Mouse (Mus musculus) testis, postnatal 10 days (tissue): Measurements from ENCODE around the gene Cdk8.

Experiments
- DNase-seq: peaks from one replicate; pipeline ENCODE4 v3.0.0; 2021; ENCODE audit warnings: low spot score

Cdk8 gene

DNA sequence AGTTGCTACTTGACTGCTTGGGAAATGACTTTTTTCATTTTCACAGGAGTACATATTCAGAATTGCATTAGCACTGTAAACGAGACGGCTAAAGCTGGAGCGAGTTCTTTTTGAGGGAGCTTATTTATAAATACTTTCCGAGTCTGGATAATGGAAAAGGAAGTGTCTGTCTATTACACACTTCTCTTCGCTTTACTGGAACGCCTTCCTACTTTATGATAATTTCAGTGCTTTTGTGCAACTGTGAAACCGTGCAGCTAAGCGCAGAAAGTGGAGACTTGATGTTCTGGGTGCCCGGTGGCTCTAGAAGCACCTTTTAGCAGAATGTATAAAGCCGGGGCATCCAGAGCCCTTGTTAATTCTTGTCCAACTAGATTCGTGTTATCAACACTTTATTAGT is 1.8 kb downstream of the Cdk8 start:
- no peak for DNase-seq

- no peak for DNase-seq
These were observed 3.3 kb downstream of the Cdk8 start for GRCm38 (mm10) chr5:146234336-146234735.

GRCm38 (mm10) chr5:146238274-146238673 is 7.2 kb downstream of the Cdk8 start:
- DNase-seq = no peak

DNA sequence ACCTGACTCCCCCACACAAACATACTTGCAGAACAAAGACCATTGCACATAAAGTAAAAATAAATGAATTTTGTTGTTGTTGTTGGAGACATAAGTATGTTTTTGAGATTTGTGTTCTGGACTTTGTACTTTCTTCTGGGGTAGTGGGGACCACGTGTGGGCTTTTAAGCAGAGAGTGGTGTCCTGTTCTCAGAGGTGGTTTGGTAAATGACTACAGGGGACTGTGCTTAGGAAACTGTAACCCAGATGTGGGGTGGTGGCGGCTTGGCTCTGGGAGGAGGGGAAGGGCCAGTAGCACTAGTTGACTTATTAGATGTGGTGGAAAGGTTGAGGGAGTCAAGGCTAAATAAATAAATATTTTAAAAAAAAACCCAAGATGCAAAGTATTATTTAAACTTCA is 9.7 kb downstream of the Cdk8 start:
- DNase-seq = no peak

- no peak for DNase-seq
These were observed 10.2 kb downstream of the Cdk8 start for GRCm38 (mm10) chr5:146241202-146241601.

DNA sequence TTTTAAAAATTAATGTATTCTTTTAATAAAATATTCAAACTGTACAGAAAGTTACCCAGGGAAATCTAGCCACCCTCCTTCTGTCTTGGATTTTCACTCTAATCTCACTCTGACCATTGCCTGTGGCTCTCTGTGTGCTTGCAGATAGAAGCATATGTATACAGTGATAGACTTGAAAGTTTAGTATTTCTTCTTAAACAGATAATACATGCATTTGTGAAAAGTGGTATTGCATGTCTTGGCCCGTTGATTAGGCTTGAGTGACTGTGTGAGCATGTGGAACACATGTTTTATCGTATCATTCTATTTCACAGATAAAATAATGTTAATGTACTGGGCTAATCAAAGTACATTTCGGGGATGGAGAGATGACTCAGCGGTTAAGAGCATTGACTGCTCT is 14.2 kb downstream of the Cdk8 start:
- DNase-seq = no peak

- DNase-seq = no peak
These were observed 14.8 kb downstream of the Cdk8 start for GRCm38 (mm10) chr5:146245646-146246370.

DNA sequence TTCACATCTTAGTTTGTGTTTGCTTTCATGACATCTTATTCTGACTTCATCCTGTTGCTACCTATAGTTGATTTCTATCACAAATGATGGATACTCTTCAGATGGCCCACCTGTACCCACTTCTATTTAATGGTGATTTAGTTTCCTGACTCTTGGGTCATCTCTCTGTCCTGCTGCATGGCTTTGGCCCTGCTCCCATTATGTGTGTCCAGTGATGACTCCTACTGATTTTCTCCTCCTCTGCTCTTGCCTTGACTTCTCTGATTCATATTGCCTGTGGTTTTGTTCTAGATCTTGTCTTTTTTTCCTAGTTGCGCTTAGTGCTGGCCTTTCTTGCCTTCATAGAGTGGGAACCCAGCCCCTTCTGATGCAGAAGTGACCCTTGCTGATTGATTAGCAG is 15.4 kb downstream of the Cdk8 start:
- DNase-seq = no peak

DNA sequence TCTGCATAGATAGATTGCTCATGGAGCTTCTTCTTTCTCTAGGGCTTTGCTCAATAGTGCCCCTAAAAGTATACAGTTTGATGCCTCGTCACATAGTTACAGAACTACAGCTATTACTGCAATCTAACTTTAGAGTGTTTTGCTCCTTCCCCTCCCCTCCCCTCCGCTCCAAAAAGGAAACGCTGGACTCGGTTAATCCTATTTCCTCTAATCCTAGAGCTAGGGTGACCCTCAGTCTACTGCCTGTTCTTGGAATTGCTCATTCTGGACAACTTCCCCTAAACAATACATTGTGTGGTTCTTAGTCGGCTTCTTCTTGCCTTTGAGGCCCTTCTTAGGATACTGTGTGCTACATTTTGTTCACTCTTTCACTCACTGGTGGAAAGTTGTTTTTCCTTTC is 16.7 kb downstream of the Cdk8 start:
- DNase-seq = no peak

GRCm38 (mm10) chr5:146248746-146249145 is 17.7 kb downstream of the Cdk8 start:
- DNase-seq = no peak

DNA sequence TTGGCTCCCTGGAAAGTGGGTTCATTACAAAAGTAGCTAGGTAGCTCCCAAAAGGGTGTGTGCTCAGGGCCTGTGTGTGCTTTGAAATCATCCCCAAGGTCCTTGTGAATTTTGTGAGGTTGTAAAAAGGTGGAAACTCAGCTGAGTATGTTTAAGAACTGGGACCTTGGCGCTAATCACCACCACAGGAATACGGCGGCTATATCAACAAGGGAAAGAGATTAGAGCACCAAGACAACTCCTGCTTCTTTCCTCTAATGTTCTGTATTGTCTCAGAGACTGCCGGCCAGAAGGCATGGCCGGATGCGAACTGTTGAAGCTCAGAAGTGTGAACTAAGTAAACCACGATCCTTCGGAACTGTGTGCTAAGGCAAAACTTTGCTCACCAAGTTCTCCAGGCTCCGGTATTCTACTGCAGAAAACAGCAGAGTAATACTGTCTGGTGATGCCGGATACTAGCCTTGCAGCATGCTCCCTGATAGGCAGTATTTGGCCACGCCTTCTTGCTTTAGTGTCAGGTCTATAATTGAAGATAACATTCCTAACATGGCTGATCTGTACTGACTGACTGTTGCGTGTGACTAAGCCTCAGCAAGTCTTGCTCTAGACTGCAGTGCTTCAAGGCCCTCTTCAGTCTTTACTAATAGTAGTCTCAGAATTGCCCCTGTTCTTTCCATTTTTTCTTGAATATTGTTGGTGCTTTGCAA is 19.5 kb downstream of the Cdk8 start:
- no peak for DNase-seq

DNA sequence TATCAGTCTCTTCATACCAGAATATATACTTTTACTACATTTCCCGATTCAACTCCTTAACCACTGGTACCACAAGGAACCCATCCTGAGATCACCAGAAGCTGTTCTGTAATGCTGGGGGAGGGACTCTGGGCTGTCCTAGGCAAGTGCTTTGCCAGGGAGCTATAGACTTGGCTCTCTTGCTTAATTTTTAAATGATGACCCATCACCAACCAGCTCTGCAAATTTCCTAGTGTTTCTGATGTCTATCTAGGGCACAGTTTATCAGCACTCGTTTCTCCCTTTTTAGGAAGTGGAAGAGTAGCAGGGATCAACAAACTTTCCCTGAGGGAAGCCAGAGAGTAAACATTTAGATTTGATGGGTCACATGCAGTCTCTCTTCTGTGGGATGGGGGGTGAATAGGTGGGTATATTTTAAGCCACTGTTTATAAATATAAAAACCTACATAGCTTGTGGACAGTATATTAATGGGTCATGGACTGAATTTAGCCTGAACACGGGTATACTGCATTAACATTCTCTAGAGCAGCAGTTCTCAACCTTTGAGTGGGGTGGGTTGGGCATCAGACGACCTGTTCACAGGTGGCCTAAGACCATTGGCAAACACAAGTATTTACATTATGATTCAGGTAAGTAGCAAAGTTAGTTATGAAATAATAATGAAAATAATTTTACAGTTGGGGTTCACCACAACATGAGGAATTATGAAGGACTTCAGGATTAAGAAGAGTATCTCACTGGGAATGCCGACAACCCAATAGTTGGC is 20.8 kb downstream of the Cdk8 start:
- DNase-seq = no peak

DNA sequence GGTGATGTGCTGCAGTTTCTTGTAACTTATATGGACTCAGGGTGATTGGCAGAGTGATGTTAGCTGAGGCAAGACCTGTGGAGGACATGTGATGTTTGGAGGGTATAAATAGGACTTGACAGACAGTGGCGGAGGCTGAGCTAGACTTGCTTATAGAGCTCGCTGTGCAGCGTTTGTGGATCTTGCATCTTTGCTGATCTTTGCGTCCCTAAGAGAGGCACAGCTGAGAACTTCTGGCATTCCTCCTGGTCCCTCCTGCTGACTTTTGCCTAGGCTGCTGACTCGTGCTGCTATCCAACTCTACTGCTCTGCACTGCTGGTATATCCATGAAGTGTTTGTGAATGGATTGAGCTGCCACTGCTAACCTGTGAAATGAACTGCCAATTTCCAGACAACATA is 22.6 kb downstream of the Cdk8 start:
- no peak for DNase-seq

GRCm38 (mm10) chr5:146260003-146260402 is 29.0 kb downstream of the Cdk8 start:
- no peak for DNase-seq

GRCm38 (mm10) chr5:146265934-146266591 is 35.0 kb downstream of the Cdk8 start:
- DNase-seq = no peak

GRCm38 (mm10) chr5:146267776-146268175 is 36.7 kb downstream of the Cdk8 start:
- no peak for DNase-seq

DNA sequence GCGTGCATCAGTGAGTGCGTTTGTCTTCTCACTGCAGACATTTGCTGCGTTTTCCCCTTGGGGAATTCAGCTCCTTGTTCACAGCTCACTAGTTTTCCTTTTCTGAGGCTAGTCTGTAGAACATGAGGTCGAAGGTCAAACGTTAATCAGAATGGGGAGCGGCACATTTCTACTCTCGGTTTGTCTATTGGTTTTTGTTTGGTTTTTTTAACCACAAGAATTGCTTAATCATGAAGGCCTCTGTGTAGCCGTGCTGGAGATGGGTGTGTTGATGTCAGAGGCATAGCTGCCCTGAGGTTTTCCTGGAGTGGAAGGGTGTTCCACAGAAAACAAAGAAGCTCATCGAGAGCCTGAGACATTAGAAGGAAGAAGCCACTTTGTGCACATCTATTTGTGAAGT is 39.6 kb downstream of the Cdk8 start:
- no peak for DNase-seq

DNA sequence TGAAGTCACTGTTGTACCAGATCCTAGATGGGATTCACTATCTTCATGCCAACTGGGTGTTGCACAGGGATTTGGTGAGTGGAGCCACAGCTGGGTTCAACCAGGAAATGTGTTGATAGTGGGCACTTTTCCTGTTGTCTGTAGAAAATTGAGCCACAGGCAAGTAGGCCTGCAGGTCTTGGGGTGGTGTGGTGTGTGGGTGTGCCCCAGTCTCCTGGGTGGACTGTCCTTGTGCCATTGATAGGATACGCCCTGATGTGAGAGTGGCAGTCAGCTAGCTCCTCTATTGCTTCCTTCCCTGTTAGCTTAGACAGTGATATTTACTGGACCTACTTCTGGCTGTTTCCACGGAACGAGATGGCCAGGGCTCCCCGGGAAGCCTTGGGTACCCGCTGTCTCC is 40.6 kb downstream of the Cdk8 start:
- DNase-seq = no peak

DNA sequence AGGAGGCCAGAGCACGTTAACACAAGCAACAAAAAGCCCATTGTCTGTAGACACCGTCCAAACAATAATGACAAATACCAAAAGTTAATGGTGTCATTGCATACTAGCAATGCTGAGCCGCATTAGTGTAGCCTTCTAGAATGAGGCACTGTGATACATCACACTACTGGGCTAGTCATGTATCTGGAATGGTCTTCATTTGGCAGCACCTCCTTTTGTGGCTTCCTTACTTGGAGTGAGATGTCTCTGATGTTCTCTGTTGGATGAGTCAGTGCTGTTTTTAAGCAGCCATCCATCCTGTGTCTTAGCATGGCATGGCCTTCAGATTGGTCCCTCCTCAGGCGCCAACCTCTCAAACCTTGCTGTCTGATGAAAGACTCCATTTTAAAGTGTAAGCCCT is 42.1 kb downstream of the Cdk8 start:
- no peak for DNase-seq

DNA sequence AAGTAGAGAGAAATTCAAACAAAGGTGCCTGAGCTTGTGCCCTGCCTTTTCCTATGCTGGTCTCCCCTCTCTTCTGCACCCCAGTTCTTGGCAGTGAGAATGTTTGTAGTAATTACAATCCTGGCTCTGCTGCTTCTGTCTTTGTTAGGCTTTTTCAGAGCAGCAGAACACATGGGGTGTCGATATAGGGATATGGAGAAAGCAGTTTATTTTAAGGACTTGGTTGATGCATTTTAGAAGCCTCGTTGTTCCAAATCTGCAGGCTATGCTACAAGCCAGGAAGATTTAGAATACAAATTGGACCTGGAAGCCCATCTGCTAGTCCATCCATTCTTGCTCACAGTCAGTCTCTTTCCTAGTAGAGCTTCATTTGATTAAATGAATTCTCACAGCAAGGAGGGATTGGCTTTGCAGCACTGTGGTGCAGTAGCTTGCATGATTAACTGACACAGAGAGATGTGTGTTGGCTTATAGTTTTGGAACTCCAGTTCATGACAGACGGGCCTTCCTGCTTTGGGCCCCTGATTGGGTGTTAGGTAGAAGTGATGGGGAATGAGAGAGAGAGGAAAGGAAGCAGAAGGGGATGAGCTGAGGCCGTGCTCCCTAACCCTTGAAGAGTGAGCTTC is 43.5 kb downstream of the Cdk8 start:
- DNase-seq = no peak

- no peak for DNase-seq
These were observed 46.5 kb downstream of the Cdk8 start for GRCm38 (mm10) chr5:146277513-146277912.

- no peak for DNase-seq
These were observed 49.0 kb downstream of the Cdk8 start for GRCm38 (mm10) chr5:146280012-146280411.
